Mouse (Mus musculus): ENCODE measurements around the gene 1700029J07Rik. TPM values are rescaled to one million over a fixed set of nuclear protein-coding genes. Genes with fewer than 3 reads are reported as not detected.
A peak's percentile ranks its signal among the peaks of the same experiment; 100 is the strongest.

The 1700029J07Rik gene
- 4.6 and 4.8 TPM in 2 replicates for polyA plus RNA-seq (2014; fragmentation: Nextera tagmentation; extraction: Ambion mirVana)

DNA sequence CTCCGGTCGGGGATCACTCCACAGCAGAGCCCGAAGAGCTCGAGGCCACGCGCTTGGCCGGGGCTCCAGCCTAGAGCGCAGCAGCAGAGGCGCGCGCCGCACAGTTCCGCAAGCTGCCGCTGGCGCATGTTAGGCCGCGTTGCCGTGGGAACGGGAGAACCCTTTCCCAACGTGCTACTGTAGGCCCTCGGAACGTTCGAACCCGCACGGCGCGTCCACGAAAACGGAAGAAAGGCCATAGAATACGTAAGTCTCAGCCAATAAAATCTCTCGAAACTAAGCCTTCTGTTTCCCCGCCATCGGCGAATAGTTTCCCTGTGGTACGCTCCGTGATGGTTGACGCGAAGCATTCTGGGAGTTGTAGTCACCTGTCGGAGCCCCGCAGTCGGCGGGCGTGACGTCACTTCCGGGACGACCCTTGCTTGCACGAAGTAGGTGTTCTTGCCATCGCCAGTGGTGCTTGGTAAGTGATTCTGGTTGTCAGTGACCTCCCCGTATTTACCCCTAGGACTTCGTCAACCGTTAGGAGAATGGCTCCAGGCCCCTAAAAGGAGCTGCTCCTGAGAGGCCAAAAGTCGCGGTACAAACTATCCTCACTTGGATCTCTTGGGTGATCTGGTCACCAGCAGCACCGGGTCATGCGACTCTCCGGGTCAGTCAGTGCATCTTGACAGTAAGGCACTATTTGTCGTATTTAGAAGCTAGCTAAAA, at the start of gene 1700029J07Rik, which contains the start of gene Ufsp2:
Gene 1700029J07Rik, minus strand, starts transcription at position 127 of the 711 bp plus-strand sequence.
Gene Ufsp2, plus strand, starts transcription at position 403 of the 711 bp plus-strand sequence.
- DNase-seq (ENCODE audit: low spot score) (peak; percentile 99), ATAC-seq (ENCODE audit: low read depth) (peak; percentile 99)
- peaks cover 7% of the 10 kb centered on the region for H3K36me3 ChIP-seq (ENCODE audit: control insufficient read depth, insufficient read depth, low read length)
- H3K9ac ChIP-seq (ENCODE audit: low read depth, low read length), result peak within 1 kb of the TSS; percentile 81
- under 1% methylated on average over 57 of the region's 57 CpGs for WGBS
- peak within 1 kb of the TSS; percentile 67 for H3K4me3 ChIP-seq (ENCODE audit: low read depth, low read length)
- H3K27ac ChIP-seq (replicated peaks; ENCODE audit: low read depth, low read length), result peak within 1 kb of the TSS; percentile 90
- peak within 1 kb of the TSS; percentile 68 for H3K4me2 ChIP-seq (ENCODE audit: low read depth, low read length)
- H3K27me3 ChIP-seq (replicated peaks; ENCODE audit: control insufficient read depth, insufficient read depth, low read length), result no peaks in the 10 kb centered on the region
- peaks cover 6% of the 10 kb centered on the region for H3K9me3 ChIP-seq (ENCODE audit: control insufficient read depth, low read length)
- peaks cover 13% of the 10 kb centered on the region for H3K4me1 ChIP-seq (ENCODE audit: control insufficient read depth, insufficient read depth, low read length)

- DNase-seq (ENCODE audit: low spot score) (no peak), ATAC-seq (ENCODE audit: low read depth) (no peak)
- no peak overlapping the region for H3K27ac ChIP-seq (replicated peaks; ENCODE audit: low read depth, low read length)
- WGBS, result 58% methylated on average over 4 of the region's 4 CpGs
- no peak overlapping the region for H3K4me2 ChIP-seq (ENCODE audit: low read depth, low read length)
- no peaks in the 10 kb centered on the region for H3K36me3 ChIP-seq (ENCODE audit: control insufficient read depth, insufficient read depth, low read length)
- no peaks in the 10 kb centered on the region for H3K9me3 ChIP-seq (ENCODE audit: control insufficient read depth, low read length)
- H3K4me1 ChIP-seq (ENCODE audit: control insufficient read depth, insufficient read depth, low read length), result no peaks in the 10 kb centered on the region
- H3K4me3 ChIP-seq (ENCODE audit: low read depth, low read length), result no peak overlapping the region
- no peaks in the 10 kb centered on the region for H3K27me3 ChIP-seq (replicated peaks; ENCODE audit: control insufficient read depth, insufficient read depth, low read length)
- no peak overlapping the region for H3K9ac ChIP-seq (ENCODE audit: low read depth, low read length)
These were observed 49.3 kb upstream of the 1700029J07Rik start for GRCm38 (mm10) chr8:46024392-46024791.

DNA sequence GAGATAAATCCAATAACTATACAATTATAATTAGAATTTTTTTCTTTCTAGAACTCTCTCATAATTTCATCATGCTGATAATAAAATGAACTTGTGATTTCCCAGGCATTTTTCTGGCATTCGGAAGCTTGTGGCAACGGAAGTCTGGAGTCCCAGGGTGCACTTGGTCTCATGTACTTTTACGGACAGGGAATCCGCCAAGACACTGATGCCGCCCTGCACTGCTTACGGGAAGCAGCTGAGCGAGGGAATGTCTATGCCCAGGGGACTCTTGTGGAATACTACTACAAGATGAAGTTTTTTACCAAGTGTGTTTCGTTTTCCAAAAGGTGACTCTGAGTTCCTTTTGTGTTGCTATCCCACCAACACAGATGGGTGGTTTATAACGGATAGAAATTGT, 47.7 kb upstream of the 1700029J07Rik start:
- no peak for ATAC-seq (ENCODE audit: low read depth)
- Histone ChIP-seq H3K27ac (replicated peaks; ENCODE audit: low read depth, low read length) (no peak overlapping the region), H3K36me3 (ENCODE audit: control insufficient read depth, insufficient read depth, low read length) (no peaks in the 10 kb centered on the region), H3K4me3 (ENCODE audit: low read depth, low read length) (no peak overlapping the region), H3K9ac (ENCODE audit: low read depth, low read length) (no peak overlapping the region), H3K4me2 (ENCODE audit: low read depth, low read length) (no peak overlapping the region), H3K4me1 (ENCODE audit: control insufficient read depth, insufficient read depth, low read length) (no peaks in the 10 kb centered on the region), H3K27me3 (replicated peaks; ENCODE audit: control insufficient read depth, insufficient read depth, low read length) (no peaks in the 10 kb centered on the region), H3K9me3 (ENCODE audit: control insufficient read depth, low read length) (no peaks in the 10 kb centered on the region)
- DNase-seq (ENCODE audit: low spot score), result no peak
- 83% methylated on average over 9 of the region's 9 CpGs for WGBS

- WGBS, result 90% methylated on average over 9 of the region's 9 CpGs
- no peaks in the 10 kb centered on the region for H3K27me3 ChIP-seq (replicated peaks; ENCODE audit: control insufficient read depth, insufficient read depth, low read length)
These were observed 47.2 kb upstream of the 1700029J07Rik start for GRCm38 (mm10) chr8:46022203-46022602.

DNA sequence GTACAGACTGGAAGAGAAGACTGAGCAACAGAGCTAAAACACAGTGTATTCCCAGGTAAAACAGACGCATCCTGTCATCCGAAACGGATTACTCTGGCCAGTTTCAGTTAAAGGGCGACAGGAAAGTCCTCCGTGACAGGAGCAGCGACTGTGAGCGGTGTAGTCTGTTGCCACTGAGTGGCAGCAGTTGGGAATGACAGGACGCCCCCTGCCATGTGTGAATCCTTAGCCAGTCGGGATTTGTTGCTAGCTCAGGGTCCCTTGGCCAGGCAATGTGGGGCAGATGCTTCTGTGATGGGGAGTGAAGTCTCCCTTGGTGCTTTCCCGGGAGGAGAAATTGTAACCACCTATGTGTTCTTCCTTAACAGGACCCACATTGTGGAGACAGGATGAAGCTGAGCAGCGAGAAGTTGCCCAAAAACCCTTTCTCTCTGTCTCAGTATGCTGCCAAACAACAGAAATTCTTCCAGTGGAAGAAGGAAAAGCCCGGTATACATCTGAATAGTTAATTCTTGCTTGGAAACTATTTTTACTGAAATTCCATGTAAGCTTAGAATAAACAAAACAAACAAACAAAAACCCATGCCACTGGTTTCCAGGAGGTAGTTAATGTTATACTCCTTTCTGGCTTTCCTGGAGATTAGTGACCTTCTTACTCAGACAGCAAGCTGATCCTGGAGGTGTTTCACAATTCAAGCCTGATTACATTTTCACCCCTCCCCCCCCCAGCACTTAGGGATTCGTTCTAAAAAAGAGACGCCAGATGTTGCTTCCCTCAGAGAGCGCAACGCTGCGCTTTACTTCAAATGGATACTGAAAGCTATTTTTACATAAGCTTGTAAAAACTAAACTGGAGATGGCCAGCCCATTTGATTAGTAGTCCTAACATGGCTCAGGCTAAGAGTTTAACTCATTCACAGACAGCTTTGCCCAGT, 36.0 kb upstream of the 1700029J07Rik start:
- Histone ChIP-seq H3K27ac (replicated peaks; ENCODE audit: low read depth, low read length) (peak overlapping the region; percentile 39; the same call in 1 of the 2 replicates), H3K4me3 (ENCODE audit: low read depth, low read length) (peak overlapping the region; percentile 14; the same call in 1 of the 2 replicates), H3K9me3 (ENCODE audit: control insufficient read depth, low read length) (no peaks in the 10 kb centered on the region), H3K4me2 (ENCODE audit: low read depth, low read length) (peak overlapping the region; percentile 46), H3K9ac (ENCODE audit: low read depth, low read length) (0 out of 2 replicates have a peak overlapping the region, but pooled peaks have one; percentile 37), H3K36me3 (ENCODE audit: control insufficient read depth, insufficient read depth, low read length) (no peaks in the 10 kb centered on the region), H3K4me1 (ENCODE audit: control insufficient read depth, insufficient read depth, low read length) (peaks cover 12% of the 10 kb centered on the region), H3K27me3 (replicated peaks; ENCODE audit: control insufficient read depth, insufficient read depth, low read length) (no peaks in the 10 kb centered on the region)
- ATAC-seq (ENCODE audit: low read depth), result peak; percentile 77
- WGBS, result 8% methylated on average over 17 of the region's 17 CpGs
- DNase-seq (ENCODE audit: low spot score), result peak; percentile 69

More at GRCm38 (mm10) chr8:46022203-46022602, 47.2 kb upstream of the 1700029J07Rik start:
- DNase-seq (ENCODE audit: low spot score) (no peak), ATAC-seq (ENCODE audit: low read depth) (no peak)
- H3K4me3 ChIP-seq (ENCODE audit: low read depth, low read length), result no peak overlapping the region
- H3K36me3 ChIP-seq (ENCODE audit: control insufficient read depth, insufficient read depth, low read length), result no peaks in the 10 kb centered on the region
- no peak overlapping the region for H3K4me2 ChIP-seq (ENCODE audit: low read depth, low read length)
- no peaks in the 10 kb centered on the region for H3K9me3 ChIP-seq (ENCODE audit: control insufficient read depth, low read length)
- H3K9ac ChIP-seq (ENCODE audit: low read depth, low read length), result no peak overlapping the region
- H3K4me1 ChIP-seq (ENCODE audit: control insufficient read depth, insufficient read depth, low read length), result no peaks in the 10 kb centered on the region
- no peak overlapping the region for H3K27ac ChIP-seq (replicated peaks; ENCODE audit: low read depth, low read length)

DNA sequence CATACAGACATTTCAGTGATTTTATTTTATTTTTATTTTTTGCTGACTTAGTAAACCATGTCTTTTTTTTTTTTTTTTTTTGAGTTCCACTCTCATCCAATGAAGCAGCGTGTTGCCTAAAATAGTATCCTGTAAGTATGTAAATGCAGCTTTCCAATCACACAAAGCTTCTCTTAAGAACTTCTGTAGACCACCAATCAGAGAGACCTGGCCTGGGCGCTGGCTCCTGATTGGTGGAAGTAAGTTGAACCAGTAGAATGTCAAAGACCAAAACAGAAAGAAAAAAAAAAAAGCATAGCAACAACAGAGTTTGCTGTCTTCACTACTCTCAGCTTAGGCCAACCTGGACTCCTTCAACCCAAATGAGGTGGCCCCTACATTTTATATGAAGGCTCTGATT, 35.3 kb upstream of the 1700029J07Rik start:
- H3K4me3 ChIP-seq (ENCODE audit: low read depth, low read length), result peak overlapping the region; percentile 14; the same call in 1 of the 2 replicates
- H3K27ac ChIP-seq (replicated peaks; ENCODE audit: low read depth, low read length), result peak overlapping the region; percentile 39; the same call in 1 of the 2 replicates

DNA sequence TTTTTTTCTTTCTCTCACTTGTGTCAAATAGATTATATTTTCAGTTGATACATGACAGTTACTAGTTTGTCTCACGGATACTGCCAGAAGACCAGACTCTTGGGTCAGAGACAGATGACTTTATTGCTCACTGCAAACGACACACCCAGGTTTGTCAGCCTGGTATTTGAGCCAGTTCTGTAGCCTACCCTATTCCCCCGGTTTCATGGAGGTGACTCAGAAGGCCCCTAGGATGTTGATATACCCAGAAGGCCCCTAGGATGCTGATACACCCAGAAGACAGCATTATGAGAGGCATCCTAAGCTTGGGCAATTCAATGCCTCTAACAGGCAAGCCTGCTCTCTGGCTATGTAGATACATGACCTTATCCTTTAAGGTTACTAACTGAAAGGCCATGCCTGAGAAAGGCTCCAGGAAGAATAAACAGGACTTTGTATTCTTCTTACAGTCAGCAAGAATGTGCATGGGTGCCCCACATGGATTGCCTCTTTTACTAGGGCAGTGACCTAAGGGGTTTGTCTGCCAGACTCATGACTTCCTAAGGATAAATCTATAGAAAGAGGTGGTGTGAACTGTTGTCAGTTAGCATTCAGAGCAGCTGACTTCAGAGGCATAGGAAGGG, 32.1 kb upstream of the 1700029J07Rik start:
- WGBS, result 69% methylated on average over 3 of the region's 3 CpGs
- DNase-seq (ENCODE audit: low spot score), result no peak
- H3K4me2 ChIP-seq (ENCODE audit: low read depth, low read length), result no peak overlapping the region

More for the DNA sequence above, 35.3 kb upstream of the 1700029J07Rik start:
- no peak overlapping the region for H3K9ac ChIP-seq (ENCODE audit: low read depth, low read length)
- DNase-seq (ENCODE audit: low spot score), result peak; percentile 56
- no peaks in the 10 kb centered on the region for H3K36me3 ChIP-seq (ENCODE audit: control insufficient read depth, insufficient read depth, low read length)
- peak; percentile 53; the same call in 1 of the 2 replicates for ATAC-seq (ENCODE audit: low read depth)
- H3K4me2 ChIP-seq (ENCODE audit: low read depth, low read length), result peak overlapping the region; percentile 46
- WGBS, result 50% methylated on average over 2 of the region's 2 CpGs
- no peaks in the 10 kb centered on the region for H3K9me3 ChIP-seq (ENCODE audit: control insufficient read depth, low read length)
- H3K27me3 ChIP-seq (replicated peaks; ENCODE audit: control insufficient read depth, insufficient read depth, low read length), result no peaks in the 10 kb centered on the region
- peaks cover 12% of the 10 kb centered on the region for H3K4me1 ChIP-seq (ENCODE audit: control insufficient read depth, insufficient read depth, low read length)

GRCm38 (mm10) chr8:46005596-46005995, 30.5 kb upstream of the 1700029J07Rik start, which contains the start of gene Ankrd37:
TSS of gene Ankrd37 (minus strand) at chr8:46005707.
- Histone ChIP-seq H3K27ac (replicated peaks; ENCODE audit: low read depth, low read length) (no peak within 1 kb of the TSS), H3K4me2 (ENCODE audit: low read depth, low read length) (no peak within 1 kb of the TSS), H3K4me3 (ENCODE audit: low read depth, low read length) (no peak within 1 kb of the TSS), H3K36me3 (ENCODE audit: control insufficient read depth, insufficient read depth, low read length) (no peaks in the 10 kb centered on the region), H3K4me1 (ENCODE audit: control insufficient read depth, insufficient read depth, low read length) (peaks cover 4% of the 10 kb centered on the region), H3K9me3 (ENCODE audit: control insufficient read depth, low read length) (no peaks in the 10 kb centered on the region), H3K27me3 (replicated peaks; ENCODE audit: control insufficient read depth, insufficient read depth, low read length) (no peaks in the 10 kb centered on the region), H3K9ac (ENCODE audit: low read depth, low read length) (no peak within 1 kb of the TSS)
- no peak for DNase-seq (ENCODE audit: low spot score)
- WGBS, result 67% methylated on average over 4 of the region's 4 CpGs
- ATAC-seq (ENCODE audit: low read depth), result no peak

More for the DNA sequence above, 32.1 kb upstream of the 1700029J07Rik start:
- Histone ChIP-seq H3K4me1 (ENCODE audit: control insufficient read depth, insufficient read depth, low read length) (peaks cover 12% of the 10 kb centered on the region), H3K27ac (replicated peaks; ENCODE audit: low read depth, low read length) (no peak overlapping the region), H3K4me3 (ENCODE audit: low read depth, low read length) (no peak overlapping the region), H3K27me3 (replicated peaks; ENCODE audit: control insufficient read depth, insufficient read depth, low read length) (no peaks in the 10 kb centered on the region), H3K9me3 (ENCODE audit: control insufficient read depth, low read length) (no peaks in the 10 kb centered on the region), H3K9ac (ENCODE audit: low read depth, low read length) (no peak overlapping the region), H3K36me3 (ENCODE audit: control insufficient read depth, insufficient read depth, low read length) (no peaks in the 10 kb centered on the region)
- ATAC-seq (ENCODE audit: low read depth), result no peak
